Mouse (Mus musculus) heart, postnatal 0 days (tissue): Measurements from ENCODE around the gene Nectin1. TPM values are rescaled to one million over a fixed set of nuclear protein-coding genes. Genes with fewer than 3 reads are reported as not detected.

Experiments
- ATAC-seq: fragments of 200-750 bp; cut with Nextera tagmentation; 2 replicates; pipeline ENCODE4 v1.8.0; 2017; ENCODE audit warnings: low read depth, moderate number of reproducible peaks, moderate library complexity; ENCODE audit not compliant: insufficient read depth
- DNase-seq: peaks from one replicate; pipeline ENCODE4 v3.0.0-alpha.2; 2016; ENCODE audit warnings: low spot score
- H3K27ac ChIP-seq: fragments of 300-500 bp; sonication (generic); 2 replicates; pipeline ENCODE4 v1.5.1; 2014; ENCODE audit warnings: low read depth, mild to moderate bottlenecking
- H3K27me3 ChIP-seq: fragments of 300-500 bp; sonication (generic); 2 replicates; pipeline ENCODE4 v1.6.1; 2014; ENCODE audit warnings: low read length, mixed read lengths; ENCODE audit not compliant: control insufficient read depth, insufficient read depth
- H3K36me3 ChIP-seq: fragments of 300-500 bp; sonication (generic); replicated peaks from 2 replicates; pipeline ENCODE4 v1.6.1; 2014; ENCODE audit warnings: low read length, mixed read lengths; ENCODE audit not compliant: control insufficient read depth, insufficient read depth
- H3K4me1 ChIP-seq: fragments of 300-500 bp; sonication (generic); 2 replicates; pipeline ENCODE4 v1.6.1; 2014; ENCODE audit warnings: antibody characterized with exemption; ENCODE audit not compliant: control insufficient read depth, insufficient read depth
- H3K4me2 ChIP-seq: fragments of 300-500 bp; sonication (generic); 2 replicates; pipeline ENCODE4 v1.6.1; 2014; ENCODE audit warnings: low read depth, mild to moderate bottlenecking, low read length, moderate library complexity
- H3K4me3 ChIP-seq: fragments of 300-500 bp; sonication (generic); 2 replicates; pipeline ENCODE4 v1.5.1; 2014; ENCODE audit warnings: low read depth, low read length
- H3K9ac ChIP-seq: fragments of 300-500 bp; sonication (generic); replicated peaks from 2 replicates; pipeline ENCODE4 v1.6.1; 2014; ENCODE audit warnings: low read depth, low read length, mixed read lengths
- H3K9me3 ChIP-seq: fragments of 300-500 bp; sonication (generic); replicated peaks from 2 replicates; pipeline ENCODE4 v1.6.1; 2016; ENCODE audit warnings: low read length; ENCODE audit not compliant: control insufficient read depth
- CTCF ChIP-seq: IDR thresholded peaks from 2 replicates; pipeline ENCODE4 v1.5.1; 2016; ENCODE audit warnings: antibody characterized with exemption, control low read depth, low read depth
- EP300 ChIP-seq: IDR thresholded peaks from 2 replicates; pipeline ENCODE4 v1.6.1; 2016; ENCODE audit warnings: antibody characterized with exemption, low read depth
- WGBS: fragments of 180-500 bp; shearing (Covaris S2); extraction: QIAGEN DNeasy Blood & Tissue Kit; methylation state at CpG from one replicate; pipeline ENCODE4 v1.1.7; 2014; 5-methylcytosine and 5-hydroxymethylcytosine counted together
- polyA plus RNA-seq: library from polyadenylated mRNA; unstranded; fragments of >200 nt; fragmentation: Nextera tagmentation; extraction: Ambion mirVana; gene quantifications from 2 replicates; pipeline ENCODE4 v1.2.1, GENCODE M21; 2015
- total RNA-seq: library from RNA; depleted of rRNA; stranded (reverse); fragments of >200 nt; gene quantifications from 2 replicates; pipeline ENCODE4 v1.2.3, GENCODE M21; 2014; ENCODE audit warnings: low replicate concordance

The Nectin1 gene
- total and polyA plus RNA-seq, 2 experiments from 2014 or later, result 0.82 to 3.6 TPM

DNA sequence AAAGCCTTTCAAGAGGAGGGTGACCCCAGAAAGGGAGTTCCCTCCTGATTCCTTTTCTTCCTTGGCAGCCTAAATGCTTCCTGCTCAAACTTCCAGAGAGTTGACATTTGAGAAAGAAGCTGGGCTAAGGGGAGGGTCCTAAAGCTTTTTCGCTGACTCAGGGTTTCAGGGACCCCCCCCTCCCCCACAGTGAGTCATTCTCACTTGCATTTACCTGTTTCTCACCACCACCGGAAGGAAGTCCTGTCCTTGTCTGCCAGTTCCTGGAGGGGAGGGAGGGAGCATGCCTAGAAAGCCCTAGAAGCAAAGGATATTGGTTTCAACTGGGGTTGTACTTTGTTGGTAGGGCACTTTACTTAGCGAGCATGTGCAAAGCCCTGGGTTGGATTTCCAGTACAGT is 40.2 kb downstream of the Nectin1 start:
- no peak overlapping the region for H3K27ac ChIP-seq
- no peak overlapping the region for H3K4me2 ChIP-seq
- H3K4me3 ChIP-seq, result no peak overlapping the region
- 0 out of 2 replicates have a peak, but pooled peaks cover 3% of the 10 kb centered on the region for H3K27me3 ChIP-seq
- no peaks in the 10 kb centered on the region for H3K4me1 ChIP-seq
- DNase-seq, result no peak
- no peak for TF ChIP-seq EP300
- no peak overlapping the region for H3K9ac ChIP-seq
- H3K9me3 ChIP-seq, result no peaks in the 10 kb centered on the region
- 46% methylated on average over 3 of the region's 3 CpGs for WGBS
- H3K36me3 ChIP-seq, result no peaks in the 10 kb centered on the region
- no peak for ATAC-seq

DNA sequence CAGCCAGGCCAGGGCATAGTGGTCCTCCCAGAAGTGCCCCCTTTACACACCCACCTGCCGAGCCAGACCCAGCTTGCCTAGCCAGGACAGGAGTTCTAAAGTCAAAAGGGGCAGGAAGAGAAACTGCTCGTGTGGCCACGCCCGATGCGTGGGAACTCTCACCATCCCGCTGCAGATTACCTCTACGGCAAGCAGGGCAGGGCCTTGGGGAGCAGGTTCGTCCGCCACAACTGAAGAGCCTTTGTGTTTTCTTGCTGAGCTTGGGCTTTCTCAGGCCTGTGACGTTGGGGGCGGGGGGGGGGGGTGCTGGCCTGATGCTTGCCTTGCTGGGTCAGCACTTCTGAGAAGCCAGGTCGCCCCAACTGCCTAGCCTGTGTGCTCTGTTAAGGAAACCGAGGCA is 41.1 kb downstream of the Nectin1 start:
- Histone ChIP-seq H3K9ac (no peak overlapping the region), H3K4me2 (no peak overlapping the region), H3K9me3 (no peaks in the 10 kb centered on the region), H3K4me3 (no peak overlapping the region), H3K36me3 (no peaks in the 10 kb centered on the region), H3K27ac (no peak overlapping the region), H3K27me3 (0 out of 2 replicates have a peak, but pooled peaks cover 3% of the 10 kb centered on the region), H3K4me1 (no peaks in the 10 kb centered on the region)
- DNase-seq (no peak), ATAC-seq (no peak)
- WGBS, result 73% methylated on average over 13 of the region's 13 CpGs
- TF ChIP-seq EP300 (no peak), CTCF (no peak)

DNA sequence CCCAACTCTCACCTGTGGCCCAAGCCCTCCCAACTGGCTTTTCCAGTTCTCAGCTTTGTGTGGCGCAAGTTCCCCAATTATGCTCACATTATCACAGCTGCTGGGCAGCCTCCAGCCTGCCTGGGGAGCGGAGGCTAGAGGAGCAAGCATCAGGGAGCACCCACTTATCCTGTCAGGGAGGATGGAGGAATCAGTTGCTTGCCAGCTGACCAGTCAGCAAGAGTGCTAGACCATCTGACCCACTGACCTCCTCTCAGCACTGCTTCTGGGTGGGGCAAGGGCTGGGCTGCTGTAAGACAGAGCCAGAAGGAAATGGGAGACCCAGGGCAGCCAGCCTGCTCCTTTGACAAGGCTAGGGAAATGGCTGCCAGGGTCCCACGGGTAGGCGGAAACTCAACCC is 43.8 kb downstream of the Nectin1 start:
- Histone ChIP-seq H3K4me3 (no peak overlapping the region), H3K9me3 (no peaks in the 10 kb centered on the region), H3K9ac (no peak overlapping the region), H3K4me1 (no peaks in the 10 kb centered on the region), H3K27me3 (no peaks in the 10 kb centered on the region), H3K36me3 (no peaks in the 10 kb centered on the region), H3K27ac (no peak overlapping the region), H3K4me2 (no peak overlapping the region)
- no peak for TF ChIP-seq EP300
- TF ChIP-seq CTCF, result no peak
- DNase-seq (no peak), ATAC-seq (no peak)
- 64% methylated on average over 4 of the region's 4 CpGs for WGBS

DNA sequence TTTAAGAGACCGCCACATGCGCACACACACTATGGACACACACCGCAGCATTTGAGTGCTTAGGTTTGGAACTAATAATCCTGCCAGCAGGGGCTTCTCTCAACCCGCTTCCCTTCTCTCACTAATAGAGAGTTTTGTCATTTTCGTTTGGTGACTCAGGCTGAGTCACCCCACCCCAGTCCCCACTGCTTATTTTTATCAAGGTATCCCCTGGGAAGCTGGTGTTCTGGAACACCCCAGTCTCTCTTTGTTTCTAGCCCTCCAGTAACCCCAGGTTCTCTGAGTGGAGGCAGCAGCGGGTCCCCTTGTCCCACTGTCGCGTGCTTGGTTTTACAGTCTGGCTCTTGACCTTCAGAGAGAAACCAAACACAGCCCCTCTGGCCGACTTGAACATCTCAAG is 48.9 kb downstream of the Nectin1 start:
- no peaks in the 10 kb centered on the region for H3K27me3 ChIP-seq
- TF ChIP-seq CTCF, result no peak
- TF ChIP-seq EP300, result no peak
- no peaks in the 10 kb centered on the region for H3K9me3 ChIP-seq
- H3K9ac ChIP-seq, result no peak overlapping the region
- peaks cover 5% of the 10 kb centered on the region; the same call in 1 of the 2 replicates for H3K4me1 ChIP-seq
- ATAC-seq (no peak), DNase-seq (no peak)
- H3K4me3 ChIP-seq, result no peak overlapping the region
- H3K36me3 ChIP-seq, result no peaks in the 10 kb centered on the region
- no peak overlapping the region for H3K27ac ChIP-seq
- H3K4me2 ChIP-seq, result no peak overlapping the region
- WGBS, result 87% methylated on average over 9 of the region's 9 CpGs

DNA sequence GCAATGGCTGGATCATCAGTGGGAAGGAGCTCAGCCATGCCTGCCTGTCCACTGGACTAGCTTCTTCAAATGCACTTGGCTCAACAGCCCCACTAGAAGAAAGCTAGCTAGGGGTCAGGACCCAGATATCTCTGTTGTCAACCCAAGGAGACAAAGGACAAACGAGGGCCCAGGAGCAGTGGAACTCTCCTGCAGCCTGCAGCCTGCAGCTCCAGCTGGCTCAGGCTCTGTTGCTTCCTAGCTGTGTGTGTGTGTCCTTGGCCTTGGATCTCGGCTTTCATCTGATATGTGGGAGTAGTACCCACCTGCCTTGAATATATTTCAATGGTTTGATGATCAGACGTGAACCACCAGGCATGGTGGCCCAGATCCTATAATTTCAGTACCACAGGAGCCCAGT is 49.6 kb downstream of the Nectin1 start:
- no peak overlapping the region for H3K27ac ChIP-seq
- no peak overlapping the region for H3K9ac ChIP-seq
- no peak overlapping the region for H3K4me2 ChIP-seq
- H3K36me3 ChIP-seq, result no peaks in the 10 kb centered on the region
- no peak for TF ChIP-seq EP300
- no peak for TF ChIP-seq CTCF
- DNase-seq (no peak), ATAC-seq (no peak)
- no peaks in the 10 kb centered on the region for H3K27me3 ChIP-seq
- WGBS, result 43% methylated on average over 3 of the region's 3 CpGs
- H3K4me3 ChIP-seq, result no peak overlapping the region
- H3K9me3 ChIP-seq, result no peaks in the 10 kb centered on the region
- peaks cover 5% of the 10 kb centered on the region; the same call in 1 of the 2 replicates for H3K4me1 ChIP-seq

DNA sequence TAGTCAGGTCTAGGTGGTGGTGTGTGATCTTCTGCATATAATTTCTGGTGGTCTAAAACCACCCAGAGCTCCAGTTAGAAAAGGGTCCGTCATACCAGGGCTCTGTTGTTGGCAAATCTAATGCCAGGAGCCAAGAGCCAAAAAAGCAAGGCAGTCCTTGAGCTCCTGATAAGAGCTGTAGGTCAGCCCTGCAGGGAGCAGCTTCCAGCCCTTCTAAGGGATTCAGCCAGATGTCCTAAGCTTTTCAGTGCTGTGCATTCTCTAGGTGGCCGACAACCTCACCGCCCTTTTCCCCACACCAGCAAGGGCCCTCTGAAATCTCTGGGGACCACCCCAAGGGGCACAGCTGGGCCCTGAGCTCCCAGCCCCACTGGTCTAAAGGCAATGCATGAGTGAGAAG is 52.2 kb downstream of the Nectin1 start:
- TF ChIP-seq EP300 (no peak), CTCF (no peak)
- Histone ChIP-seq H3K27ac (no peak overlapping the region), H3K4me3 (no peak overlapping the region), H3K27me3 (no peaks in the 10 kb centered on the region), H3K9me3 (no peaks in the 10 kb centered on the region), H3K36me3 (no peaks in the 10 kb centered on the region), H3K4me2 (no peak overlapping the region), H3K4me1 (peaks cover 5% of the 10 kb centered on the region; the same call in 1 of the 2 replicates), H3K9ac (no peak overlapping the region)
- ATAC-seq, result no peak
- DNase-seq, result peak; percentile 23
- 42% methylated on average over 3 of the region's 3 CpGs for WGBS
